Mouse (Mus musculus): ENCODE measurements around the gene Eaf2. TPM values are rescaled to one million over a fixed set of nuclear protein-coding genes. Genes with fewer than 3 reads are reported as not detected.

Gene Eaf2
- polyA plus RNA-seq (2014; fragmentation: Nextera tagmentation; extraction: Ambion mirVana), result 0.27 and 0.89 TPM in 2 replicates

DNA sequence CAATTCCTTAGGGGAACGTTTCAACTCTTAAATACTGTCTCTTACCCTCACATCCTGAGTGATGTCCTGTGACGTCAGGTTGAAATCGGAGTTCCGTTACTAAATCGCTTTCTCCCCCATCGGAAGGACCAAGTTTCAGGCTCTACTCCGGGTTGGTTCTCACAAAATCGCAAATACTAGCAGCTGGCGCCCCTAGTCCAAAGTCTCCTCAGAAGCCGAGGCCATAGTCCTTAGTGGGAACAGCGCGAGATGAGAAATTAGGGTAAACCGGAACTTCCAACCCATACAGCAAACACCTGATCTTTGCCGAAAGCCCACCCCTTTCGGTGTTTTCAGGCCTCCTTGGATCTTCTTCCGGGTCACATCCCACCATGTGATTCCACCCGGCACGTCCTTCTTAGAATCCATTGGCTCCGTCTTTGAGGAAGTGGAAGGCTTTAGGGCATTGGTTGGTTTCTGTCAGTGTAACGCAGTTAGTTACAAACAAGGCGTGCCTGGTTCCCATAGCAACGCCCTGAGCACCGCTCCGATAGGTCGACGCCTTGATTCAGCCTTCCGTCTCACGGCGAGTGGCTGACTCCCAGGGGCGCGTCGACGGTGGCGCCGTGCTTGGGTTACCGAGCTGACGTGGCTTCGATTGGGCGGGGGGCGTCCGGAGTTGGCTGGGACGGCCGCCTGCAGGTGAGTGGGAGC, at the start of gene Eaf2, which contains the start of gene Golgb1:
TSS of gene Eaf2 (minus strand) at position 421 of the 693 bp plus-strand sequence.
TSS of gene Golgb1 (plus strand) at position 558 of the 693 bp plus-strand sequence.
- peak; percentile 98 for DNase-seq (ENCODE audit: low spot score)
- peaks cover 27% of the 10 kb centered on the region for H3K36me3 ChIP-seq (replicated peaks; ENCODE audit: control insufficient read depth, insufficient read depth)
- peak; percentile 100 for ATAC-seq (ENCODE audit: low FRiP score)
- under 1% methylated on average over 43 of the region's 43 CpGs for WGBS
- no peaks in the 10 kb centered on the region for H3K27me3 ChIP-seq (ENCODE audit: control insufficient read depth, insufficient read depth, low read length)
- H3K27ac ChIP-seq, result peak within 1 kb of the TSS; percentile 79
- peak within 1 kb of the TSS; percentile 60 for H3K4me2 ChIP-seq (replicated peaks)
- H3K9ac ChIP-seq, result peak within 1 kb of the TSS; percentile 76
- H3K4me1 ChIP-seq (replicated peaks; ENCODE audit: control insufficient read depth, insufficient read depth, low read length), result peaks cover 13% of the 10 kb centered on the region
- H3K4me3 ChIP-seq (replicated peaks; ENCODE audit: low read length), result peak within 1 kb of the TSS; percentile 70
- no peaks in the 10 kb centered on the region for H3K9me3 ChIP-seq (ENCODE audit: control insufficient read depth, low read length)

DNA sequence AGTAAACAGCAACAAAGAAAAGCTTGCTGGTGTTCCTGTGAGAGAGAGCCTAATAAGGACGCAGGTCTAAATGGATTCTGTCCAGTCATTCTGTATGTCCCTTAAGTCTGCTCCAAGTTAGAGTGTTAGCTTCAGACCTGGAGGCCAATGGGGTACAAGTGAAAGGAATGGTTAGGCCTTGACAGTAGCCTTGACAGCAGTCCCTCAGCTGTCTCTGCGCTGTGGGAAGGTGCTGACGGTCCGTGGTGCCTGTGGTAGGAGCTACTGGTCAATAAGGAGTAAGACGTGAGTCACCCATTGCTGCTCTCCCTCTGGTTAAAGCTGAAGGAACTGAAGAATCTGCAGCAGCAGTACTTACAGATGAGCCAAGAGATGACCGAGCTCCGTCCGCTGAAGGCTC, 49.5 kb upstream of the Eaf2 start:
- DNase-seq (ENCODE audit: low spot score) (no peak), ATAC-seq (ENCODE audit: low FRiP score) (no peak)
- no peak overlapping the region for H3K4me2 ChIP-seq (replicated peaks)
- no peaks in the 10 kb centered on the region for H3K4me1 ChIP-seq (replicated peaks; ENCODE audit: control insufficient read depth, insufficient read depth, low read length)
- WGBS, result 92% methylated on average over 8 of the region's 8 CpGs
- H3K4me3 ChIP-seq (replicated peaks; ENCODE audit: low read length), result no peak overlapping the region
- H3K9ac ChIP-seq, result no peak overlapping the region
- no peaks in the 10 kb centered on the region for H3K27me3 ChIP-seq (ENCODE audit: control insufficient read depth, insufficient read depth, low read length)
- peaks cover 83% of the 10 kb centered on the region for H3K36me3 ChIP-seq (replicated peaks; ENCODE audit: control insufficient read depth, insufficient read depth)
- H3K9me3 ChIP-seq (ENCODE audit: control insufficient read depth, low read length), result no peaks in the 10 kb centered on the region
- no peak overlapping the region for H3K27ac ChIP-seq

DNA sequence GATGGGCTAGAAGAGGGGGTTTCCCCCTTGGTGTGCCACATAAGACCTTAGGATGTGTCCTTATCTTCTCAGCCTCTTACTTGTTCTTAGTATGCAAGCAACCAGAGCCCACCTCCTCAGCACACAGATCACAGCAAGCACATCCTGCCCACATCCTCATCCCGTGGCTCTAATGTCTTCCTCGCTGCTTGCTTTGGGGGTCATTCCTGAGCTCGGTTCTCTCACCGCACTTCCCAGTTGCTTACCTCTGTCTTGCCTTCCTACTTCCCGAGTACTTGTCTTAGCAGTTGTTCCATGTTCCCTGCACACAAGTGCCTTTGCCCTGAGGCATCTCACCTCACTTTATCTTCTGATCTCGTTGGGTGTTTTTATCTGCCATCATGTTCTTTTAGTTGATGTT, 47.2 kb upstream of the Eaf2 start:
- no peak overlapping the region for H3K4me2 ChIP-seq (replicated peaks)
- H3K27me3 ChIP-seq (ENCODE audit: control insufficient read depth, insufficient read depth, low read length), result no peaks in the 10 kb centered on the region
- no peaks in the 10 kb centered on the region for H3K9me3 ChIP-seq (ENCODE audit: control insufficient read depth, low read length)
- WGBS, result 93% methylated on average over 6 of the region's 6 CpGs
- ATAC-seq (ENCODE audit: low FRiP score), result no peak
- H3K9ac ChIP-seq, result no peak overlapping the region
- no peaks in the 10 kb centered on the region for H3K4me1 ChIP-seq (replicated peaks; ENCODE audit: control insufficient read depth, insufficient read depth, low read length)
- H3K36me3 ChIP-seq (replicated peaks; ENCODE audit: control insufficient read depth, insufficient read depth), result peaks cover 80% of the 10 kb centered on the region
- H3K4me3 ChIP-seq (replicated peaks; ENCODE audit: low read length), result no peak overlapping the region
- H3K27ac ChIP-seq, result no peak overlapping the region
- no peak for DNase-seq (ENCODE audit: low spot score)

DNA sequence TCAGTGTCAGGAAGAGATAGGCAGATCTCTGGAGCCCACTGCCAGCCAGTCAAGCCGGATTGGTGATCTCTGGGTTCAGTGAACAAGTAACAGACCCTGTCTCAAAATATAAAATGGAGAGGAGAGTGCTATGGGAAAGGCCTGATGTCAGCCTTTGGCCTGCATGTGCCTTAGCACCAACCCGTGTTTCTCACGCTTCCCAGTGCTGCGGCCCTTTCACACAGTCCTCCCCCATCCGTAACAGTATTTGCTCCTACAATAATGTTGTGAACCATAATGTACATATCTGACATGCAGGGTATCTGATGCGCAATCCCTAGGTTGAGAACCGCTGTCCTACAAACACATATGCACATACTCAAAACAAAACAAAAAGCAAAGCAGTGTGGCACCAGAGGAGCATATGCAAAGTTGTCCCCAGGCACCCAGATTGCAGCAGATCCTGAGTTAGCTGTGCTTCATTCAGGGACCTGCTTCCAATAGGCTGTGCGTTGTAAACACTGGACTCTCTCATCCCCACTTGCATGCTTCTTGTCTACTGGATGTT, 46.3 kb upstream of the Eaf2 start:
- no peaks in the 10 kb centered on the region for H3K27me3 ChIP-seq (ENCODE audit: control insufficient read depth, insufficient read depth, low read length)
- H3K9ac ChIP-seq, result no peak overlapping the region
- no peaks in the 10 kb centered on the region for H3K4me1 ChIP-seq (replicated peaks; ENCODE audit: control insufficient read depth, insufficient read depth, low read length)
- no peak for DNase-seq (ENCODE audit: low spot score)
- H3K4me3 ChIP-seq (replicated peaks; ENCODE audit: low read length), result no peak overlapping the region
- H3K27ac ChIP-seq, result no peak overlapping the region
- H3K9me3 ChIP-seq (ENCODE audit: control insufficient read depth, low read length), result no peaks in the 10 kb centered on the region
- WGBS, result 92% methylated on average over 8 of the region's 8 CpGs
- ATAC-seq (ENCODE audit: low FRiP score), result no peak
- no peak overlapping the region for H3K4me2 ChIP-seq (replicated peaks)
- H3K36me3 ChIP-seq (replicated peaks; ENCODE audit: control insufficient read depth, insufficient read depth), result peaks cover 79% of the 10 kb centered on the region

DNA sequence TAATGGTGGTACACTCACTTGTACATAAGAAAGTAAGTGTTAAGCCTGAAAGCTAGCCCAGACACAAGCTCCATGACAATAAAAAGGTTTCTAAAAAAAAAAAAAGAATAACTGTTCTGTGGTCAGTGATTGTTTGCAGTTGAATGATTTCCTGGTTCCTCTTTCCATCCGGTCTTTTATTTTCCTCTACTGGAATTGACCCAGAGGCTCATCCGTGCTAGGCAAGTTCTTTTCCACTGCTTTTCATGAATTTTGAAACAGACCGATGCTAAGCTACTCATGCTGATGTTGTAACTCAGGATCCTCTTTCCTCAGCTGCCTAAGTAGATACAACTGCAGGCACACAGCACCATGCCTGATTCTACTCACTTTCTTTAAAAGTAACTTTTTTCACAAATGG, 45.6 kb upstream of the Eaf2 start:
- peaks cover 79% of the 10 kb centered on the region for H3K36me3 ChIP-seq (replicated peaks; ENCODE audit: control insufficient read depth, insufficient read depth)

DNA sequence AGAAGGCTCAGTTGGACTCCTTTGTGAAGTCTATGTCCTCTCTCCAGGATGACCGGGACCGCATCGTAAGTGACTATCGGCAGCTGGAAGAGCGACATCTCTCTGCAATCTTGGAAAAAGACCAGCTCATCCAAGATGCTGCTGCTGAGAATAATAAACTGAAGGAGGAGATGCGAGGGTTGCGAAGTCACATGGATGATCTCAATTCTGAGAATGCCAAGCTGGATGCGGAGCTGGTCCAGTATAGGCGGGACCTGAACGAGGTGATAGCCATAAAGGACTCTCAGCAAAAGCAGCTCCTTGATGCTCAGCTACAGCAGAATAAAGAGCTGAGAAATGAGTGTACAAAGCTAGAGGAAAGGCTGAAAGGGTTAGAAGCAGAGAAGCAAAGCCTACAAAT, 43.7 kb upstream of the Eaf2 start:
- 90% methylated on average over 10 of the region's 10 CpGs for whole genome bisulfite sequencing
- ATAC-seq (ENCODE audit: low FRiP score) (no peak), DNase-seq (ENCODE audit: low spot score) (no peak)
- no peak overlapping the region for H3K27ac ChIP-seq
- H3K4me3 ChIP-seq (replicated peaks; ENCODE audit: low read length), result no peak overlapping the region
- H3K27me3 ChIP-seq (ENCODE audit: control insufficient read depth, insufficient read depth, low read length), result no peaks in the 10 kb centered on the region
- H3K9ac ChIP-seq, result no peak overlapping the region
- no peak overlapping the region for H3K4me2 ChIP-seq (replicated peaks)
- peaks cover 82% of the 10 kb centered on the region for H3K36me3 ChIP-seq (replicated peaks; ENCODE audit: control insufficient read depth, insufficient read depth)
- H3K4me1 ChIP-seq (replicated peaks; ENCODE audit: control insufficient read depth, insufficient read depth, low read length), result no peaks in the 10 kb centered on the region
- H3K9me3 ChIP-seq (ENCODE audit: control insufficient read depth, low read length), result no peaks in the 10 kb centered on the region

More for the DNA sequence above, 45.6 kb upstream of the Eaf2 start:
- Histone ChIP-seq H3K27ac (no peak overlapping the region), H3K4me3 (replicated peaks; ENCODE audit: low read length) (no peak overlapping the region), H3K9ac (no peak overlapping the region), H3K27me3 (ENCODE audit: control insufficient read depth, insufficient read depth, low read length) (no peaks in the 10 kb centered on the region), H3K9me3 (ENCODE audit: control insufficient read depth, low read length) (no peaks in the 10 kb centered on the region), H3K4me2 (replicated peaks) (no peak overlapping the region), H3K4me1 (replicated peaks; ENCODE audit: control insufficient read depth, insufficient read depth, low read length) (no peaks in the 10 kb centered on the region)
- WGBS, result 92% methylated on average over 3 of the region's 3 CpGs
- no peak for DNase-seq (ENCODE audit: low spot score)
- no peak for ATAC-seq (ENCODE audit: low FRiP score)

DNA sequence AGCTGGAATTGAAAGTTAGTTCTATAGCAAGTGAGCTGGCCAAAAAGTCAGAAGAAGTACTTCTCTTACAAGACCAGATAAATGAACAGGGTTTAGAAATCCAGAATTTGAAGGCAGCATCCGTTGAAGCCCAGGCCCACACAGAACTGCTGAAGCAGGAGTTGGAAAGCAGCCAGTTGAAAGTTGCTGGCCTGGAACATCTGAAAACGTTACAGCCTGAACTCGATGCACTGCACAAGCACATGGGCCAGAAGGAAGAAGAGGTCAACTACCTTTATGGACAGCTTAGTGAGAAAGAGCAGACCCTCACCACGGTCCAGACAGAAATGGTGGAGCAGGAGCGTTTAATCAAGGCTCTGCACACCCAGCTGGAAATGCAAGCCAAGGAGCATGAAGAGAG, 39.4 kb upstream of the Eaf2 start:
- Histone ChIP-seq H3K9me3 (ENCODE audit: control insufficient read depth, low read length) (no peaks in the 10 kb centered on the region), H3K9ac (no peak overlapping the region), H3K27ac (no peak overlapping the region), H3K4me2 (replicated peaks) (no peak overlapping the region), H3K4me3 (replicated peaks; ENCODE audit: low read length) (no peak overlapping the region), H3K4me1 (replicated peaks; ENCODE audit: control insufficient read depth, insufficient read depth, low read length) (no peaks in the 10 kb centered on the region), H3K27me3 (ENCODE audit: control insufficient read depth, insufficient read depth, low read length) (no peaks in the 10 kb centered on the region), H3K36me3 (replicated peaks; ENCODE audit: control insufficient read depth, insufficient read depth) (peaks cover 91% of the 10 kb centered on the region)
- DNase-seq (ENCODE audit: low spot score) (no peak), ATAC-seq (ENCODE audit: low FRiP score) (no peak)
- WGBS, result 89% methylated on average over 5 of the region's 5 CpGs

DNA sequence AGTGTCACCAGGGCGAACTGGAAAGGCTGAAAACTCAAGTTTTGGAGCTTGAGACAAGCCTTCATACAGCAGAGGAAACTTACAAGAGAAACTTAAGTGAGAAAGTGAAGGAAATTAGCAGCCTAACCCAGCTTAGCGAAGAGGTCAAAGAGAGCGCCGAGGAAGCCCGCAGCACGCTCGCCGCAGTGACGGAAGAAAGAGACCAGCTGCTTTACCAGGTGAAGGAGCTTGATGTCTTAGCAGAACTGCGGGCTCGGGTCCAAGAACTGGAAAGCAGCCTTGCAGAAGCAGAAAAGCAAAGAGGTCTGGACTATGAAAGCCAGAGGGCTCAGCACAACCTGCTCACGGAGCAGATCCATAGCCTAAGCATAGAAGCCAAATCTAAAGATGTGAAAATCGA, 37.5 kb upstream of the Eaf2 start:
- Histone ChIP-seq H3K4me1 (replicated peaks; ENCODE audit: control insufficient read depth, insufficient read depth, low read length) (no peaks in the 10 kb centered on the region), H3K27me3 (ENCODE audit: control insufficient read depth, insufficient read depth, low read length) (no peaks in the 10 kb centered on the region), H3K27ac (no peak overlapping the region), H3K9me3 (ENCODE audit: control insufficient read depth, low read length) (no peaks in the 10 kb centered on the region), H3K9ac (no peak overlapping the region), H3K4me2 (replicated peaks) (no peak overlapping the region), H3K36me3 (replicated peaks; ENCODE audit: control insufficient read depth, insufficient read depth) (peaks cover 90% of the 10 kb centered on the region), H3K4me3 (replicated peaks; ENCODE audit: low read length) (no peak overlapping the region)
- 94% methylated on average over 13 of the region's 13 CpGs for WGBS
- ATAC-seq (ENCODE audit: low FRiP score) (no peak), DNase-seq (ENCODE audit: low spot score) (no peak)

DNA sequence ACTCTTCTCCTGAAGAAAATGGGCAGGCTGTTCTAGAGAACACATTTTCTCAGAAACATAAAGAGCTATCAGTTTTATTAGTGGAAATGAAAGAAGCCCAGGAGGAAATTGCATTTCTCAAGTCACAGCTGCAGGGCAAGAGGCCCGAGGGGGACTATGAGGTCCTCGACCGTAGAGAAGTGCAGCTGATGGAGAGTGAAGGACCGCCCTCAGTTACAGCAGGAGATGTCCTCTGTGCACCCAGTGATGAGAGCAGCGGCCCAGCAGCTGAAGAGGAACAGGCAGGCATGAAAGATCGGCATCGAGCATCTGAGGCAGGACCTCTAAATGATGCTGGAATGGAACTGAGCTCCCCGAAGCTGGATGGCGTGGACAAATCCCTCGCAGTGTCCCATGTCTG, 37.1 kb upstream of the Eaf2 start:
- Histone ChIP-seq H3K4me2 (replicated peaks) (no peak overlapping the region), H3K9ac (no peak overlapping the region), H3K36me3 (replicated peaks; ENCODE audit: control insufficient read depth, insufficient read depth) (peaks cover 90% of the 10 kb centered on the region), H3K27me3 (ENCODE audit: control insufficient read depth, insufficient read depth, low read length) (no peaks in the 10 kb centered on the region), H3K9me3 (ENCODE audit: control insufficient read depth, low read length) (no peaks in the 10 kb centered on the region), H3K4me1 (replicated peaks; ENCODE audit: control insufficient read depth, insufficient read depth, low read length) (no peaks in the 10 kb centered on the region), H3K4me3 (replicated peaks; ENCODE audit: low read length) (no peak overlapping the region), H3K27ac (no peak overlapping the region)
- no peak for DNase-seq (ENCODE audit: low spot score)
- 91% methylated on average over 10 of the region's 10 CpGs for WGBS
- ATAC-seq (ENCODE audit: low FRiP score), result no peak
